Mouse (Mus musculus) CH12.LX (cell line): ENCODE measurements around the gene Gm43518. TPM values are rescaled to one million over a fixed set of nuclear protein-coding genes. Genes with fewer than 3 reads are reported as not detected.

Source experiments
- DNase-seq: peaks from one replicate; pipeline ENCODE4 v3.0.0-alpha.2; 2013; ENCODE audit errors: extremely low read depth
- H3K27ac ChIP-seq: 2 replicates; pipeline ENCODE4 v1.5.1; 2012; ENCODE audit warnings: low read depth, mild to moderate bottlenecking, control low read depth, moderate library complexity; ENCODE audit not compliant: insufficient read depth
- H3K27me3 ChIP-seq: replicated peaks from 2 replicates; pipeline ENCODE3; 2012; ENCODE audit warnings: inconsistent platforms
- H3K36me3 ChIP-seq, 2 experiments: replicated peaks in 1 of 2; 2 replicates each; pipeline versions ENCODE3 to v1.6.1; 2012; ENCODE audit warnings: inconsistent platforms in 1 of 2, low read length in 1 of 2, mild to moderate bottlenecking in 1 of 2, mixed read lengths in 1 of 2, moderate library complexity in 1 of 2; ENCODE audit not compliant: control insufficient read depth in 1 of 2, insufficient read depth in 1 of 2
- H3K4me1 ChIP-seq, 2 experiments: 2 replicates each; pipeline ENCODE4 v1.6.1; 2012; ENCODE audit warnings: inconsistent platforms in 1 of 2, moderate library complexity in 1 of 2; ENCODE audit not compliant: insufficient read depth in 2 of 2, control insufficient read depth in 1 of 2
- H3K4me2 ChIP-seq: 2 replicates; pipeline ENCODE4 v1.6.1; 2012; ENCODE audit warnings: low read depth, mild to moderate bottlenecking, control low read depth; ENCODE audit not compliant: poor library complexity, insufficient read depth, severe bottlenecking
- H3K4me3 ChIP-seq, 3 experiments: fragments of 150-350 bp in 1 of 3; sonication (generic) in 1 of 3; replicated peaks in 1 of 3; 2 replicates each; pipeline versions ENCODE3 to v1.5.1; 2011 to 2012; ENCODE audit warnings: low read depth in 2 of 3, low read length in 2 of 3, mild to moderate bottlenecking in 2 of 3, moderate library complexity in 2 of 3, control low read depth in 1 of 3, improper control_type of control experiment in 1 of 3, inconsistent platforms in 1 of 3, mixed read lengths in 1 of 3; ENCODE audit not compliant: poor library complexity in 1 of 3
- H3K79me2 ChIP-seq: replicated peaks from 2 replicates; pipeline ENCODE4 v1.6.1; 2012; ENCODE audit warnings: mild to moderate bottlenecking, moderate library complexity; ENCODE audit not compliant: control insufficient read depth, poor library complexity, insufficient read depth, severe bottlenecking; ENCODE audit errors: extremely low read depth
- H3K9ac ChIP-seq: 2 replicates; pipeline ENCODE4 v1.6.1; 2012; ENCODE audit warnings: low read depth, mild to moderate bottlenecking, control low read depth, moderate library complexity; ENCODE audit not compliant: insufficient read depth
- H3K9me3 ChIP-seq: replicated peaks from 2 replicates; pipeline ENCODE3; 2012; ENCODE audit warnings: low read length, inconsistent platforms, mixed read lengths
- BHLHE40 ChIP-seq: IDR thresholded peaks from 2 replicates; pipeline ENCODE4 v1.6.1; 2011; ENCODE audit warnings: mild to moderate bottlenecking, low read depth, low read length, improper control_type of control experiment
- CTCF ChIP-seq, 2 experiments: IDR thresholded peaks in 1 of 2; conservative IDR thresholded peaks in 1 of 2; 2 replicates each; pipeline ENCODE4 v1.5.1; 2011 to 2012; ENCODE audit warnings: low read depth in 2 of 2, low read length in 2 of 2, improper control_type of control experiment in 1 of 2, inconsistent platforms in 1 of 2, mild to moderate bottlenecking in 1 of 2, moderate library complexity in 1 of 2
- E2F4 ChIP-seq: IDR thresholded peaks from 2 replicates; pipeline ENCODE4 v1.6.1; 2011; ENCODE audit warnings: low read depth, low read length, improper control_type of control experiment; ENCODE audit not compliant: insufficient replicate concordance
- ELF1 ChIP-seq: IDR thresholded peaks from 2 replicates; pipeline ENCODE4 v1.6.1; 2014; ENCODE audit warnings: low read depth, mild to moderate bottlenecking, inconsistent platforms, low read length, improper control_type of control experiment
- IRF4 ChIP-seq: IDR thresholded peaks from 2 replicates; pipeline ENCODE4 v1.6.1; 2014; ENCODE audit warnings: low read depth, mild to moderate bottlenecking, inconsistent platforms, low read length, improper control_type of control experiment
- PAX5 ChIP-seq: IDR thresholded peaks from 2 replicates; pipeline ENCODE4 v1.6.1; 2012; ENCODE audit warnings: low read length, inconsistent platforms, mixed read lengths
- POLR2A ChIP-seq: IDR thresholded peaks from 2 replicates; pipeline ENCODE4 v1.6.1; 2011; ENCODE audit warnings: low read depth, mild to moderate bottlenecking, improper control_type of control experiment, low read length
- RAD21 ChIP-seq: IDR thresholded peaks from 2 replicates; pipeline ENCODE4 v1.6.1; 2011; ENCODE audit warnings: low read depth, mild to moderate bottlenecking, low read length, improper control_type of control experiment, moderate library complexity
- RCOR1 ChIP-seq: conservative IDR thresholded peaks from 2 replicates; pipeline ENCODE4 v1.6.1; 2012; ENCODE audit warnings: low read depth, mild to moderate bottlenecking, inconsistent platforms, low read length, improper control_type of control experiment
- SMC3 ChIP-seq: IDR thresholded peaks from 2 replicates; pipeline ENCODE4 v1.6.1; 2011; ENCODE audit warnings: low read depth, low read length, improper control_type of control experiment
- TCF12 ChIP-seq: IDR thresholded peaks from 2 replicates; pipeline ENCODE4 v1.6.1; 2014; ENCODE audit warnings: low read depth, mild to moderate bottlenecking, inconsistent platforms, low read length, improper control_type of control experiment
- UBTF ChIP-seq: IDR thresholded peaks from 2 replicates; pipeline ENCODE4 v1.6.1; 2012; ENCODE audit warnings: low read depth, mild to moderate bottlenecking, inconsistent platforms, low read length, improper control_type of control experiment, moderate library complexity
- ZC3H11A ChIP-seq: IDR thresholded peaks from 2 replicates; pipeline ENCODE4 v1.6.1; 2012; ENCODE audit warnings: low read depth, mild to moderate bottlenecking, inconsistent platforms, low read length, improper control_type of control experiment
- ZKSCAN1 ChIP-seq: IDR thresholded peaks from 2 replicates; pipeline ENCODE4 v1.6.1; 2012; ENCODE audit warnings: low read depth, inconsistent platforms, low read length, improper control_type of control experiment, borderline replicate concordance
- dilution Hi-C: fragments of 300-500 bp; cut with MboI; formaldehyde crosslinking; loops from 2 replicates; pipeline ENCODE4 v1.14.3; 2020; ENCODE audit warnings: low sequenced_read_pairs; ENCODE audit not compliant: extremely low pct_unique_long_range_greater_than_20kb, extremely low pct_ligation_motif_present
- in situ Hi-C: fragments of 300-500 bp; cut with MboI; formaldehyde crosslinking; loops from 3 replicates; pipeline ENCODE4 v1.14.3; 2019; ENCODE audit warnings: low sequenced_read_pairs, low pct_ligation_motif_present, low pct_unique_long_range_greater_than_20kb, mixed read lengths
- polyA plus RNA-seq: library from polyadenylated mRNA; unstranded; fragments of >175 nt; gene quantifications from 2 replicates; pipeline ENCODE4 v1.2.1, GENCODE M21; 2012; ENCODE audit warnings: low read depth; ENCODE audit not compliant: insufficient read length
- total RNA-seq, 2 experiments: library from RNA; depleted of rRNA; stranded (reverse); fragments of 300-350 nt in 1 of 2; fragments of >200 nt in 1 of 2; gene quantifications; 2 replicates each; pipeline ENCODE4 v1.2.3; 2012 to 2014

Gm43518 gene
- total and polyA plus RNA-seq, 3 experiments: 0.87 TPM; not detected in 2

DNA sequence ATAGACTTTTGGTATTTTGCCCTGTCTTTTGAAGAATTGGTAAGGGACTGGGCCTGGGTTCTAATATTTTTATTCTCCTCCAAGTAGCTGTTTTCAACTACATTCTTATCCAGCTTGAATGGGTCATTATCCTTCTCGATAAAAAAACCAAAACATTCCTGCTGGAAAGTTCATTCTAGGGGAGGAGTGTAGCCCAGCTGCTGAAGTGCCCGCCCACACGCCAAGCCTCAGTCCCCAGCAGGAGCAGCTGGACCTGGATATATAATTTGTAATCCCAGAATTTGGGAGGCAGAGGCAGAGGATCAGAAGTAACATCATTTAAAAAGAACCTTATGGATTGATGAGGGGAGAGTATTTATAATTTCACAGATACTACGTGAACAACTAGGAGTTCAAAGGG is 19.3 kb downstream of the Gm43518 start:
- no peaks in the 10 kb centered on the region for H3K9me3 ChIP-seq
- no peaks in the 10 kb centered on the region for H3K79me2 ChIP-seq
- H3K36me3 ChIP-seq: no peaks in the 10 kb centered on the region
- TF ChIP-seq RCOR1: no peak
- TF ChIP-seq ELF1: no peak
- TF ChIP-seq POLR2A: no peak
- TF ChIP-seq BHLHE40: no peak
- TF ChIP-seq PAX5: no peak
- TF ChIP-seq IRF4: no peak
- no peak for TF ChIP-seq ZKSCAN1
- TF ChIP-seq E2F4: no peak
- TF ChIP-seq, all 38 proteins: peak for 0
- Histone ChIP-seq H3K4me2 (no peak overlapping the region), H3K9ac (no peak overlapping the region), H3K27me3 (no peaks in the 10 kb centered on the region), H3K4me3 (no peak overlapping the region), H3K27ac (no peak overlapping the region), H3K4me1 (no peaks in the 10 kb centered on the region)
- dilution Hi-C loops: no loop called here
- no peak for DNase-seq
- in situ Hi-C loops: no loop called here

DNA sequence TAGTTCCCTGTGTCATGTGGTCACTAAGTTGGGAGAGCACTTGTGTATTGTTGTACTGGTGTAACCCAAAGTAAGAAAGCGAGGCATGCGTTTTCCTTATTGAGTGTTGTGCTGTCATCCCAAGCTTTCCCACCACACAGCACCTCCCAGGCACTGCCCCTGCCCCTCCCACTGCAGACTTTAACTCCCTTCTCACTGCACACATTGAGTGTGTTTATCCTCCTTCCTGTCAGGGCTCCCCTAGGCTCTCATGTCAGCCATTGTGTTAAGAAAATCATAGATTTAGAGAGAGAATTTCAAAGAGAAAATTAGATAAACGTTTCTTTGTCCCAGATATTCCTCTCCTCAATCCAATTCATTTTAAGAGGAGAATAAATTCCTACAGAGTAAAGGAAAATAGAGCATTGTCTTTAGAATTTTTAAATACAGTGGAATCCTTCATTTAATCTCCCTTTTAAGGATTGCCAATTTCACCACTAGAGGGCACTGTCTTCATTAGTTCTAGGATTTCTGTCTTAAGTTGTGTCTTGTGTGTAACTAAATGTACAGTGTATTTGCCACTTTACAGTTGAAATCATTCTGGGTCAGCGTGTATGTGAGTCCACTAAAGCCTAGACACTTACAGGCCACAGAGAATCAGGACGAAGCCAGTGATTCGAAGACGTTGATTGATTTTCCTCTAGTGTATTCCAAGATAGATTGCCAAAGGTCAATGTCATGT is 20.0 kb downstream of the Gm43518 start:
- Histone ChIP-seq H3K4me1 (no peaks in the 10 kb centered on the region), H3K4me2 (no peak overlapping the region), H3K79me2 (no peaks in the 10 kb centered on the region), H3K27me3 (no peaks in the 10 kb centered on the region), H3K9me3 (no peaks in the 10 kb centered on the region), H3K9ac (no peak overlapping the region), H3K27ac (no peak overlapping the region), H3K36me3 (no peaks in the 10 kb centered on the region), H3K4me3 (no peak overlapping the region)
- DNase-seq: peak; percentile 70
- TF ChIP-seq ZC3H11A (peak; percentile 92), CTCF (conservative IDR thresholded peaks at IDR 0.05 in 1 of 2, IDR thresholded peaks at IDR 0.05 in 1 of 2; ENCODE audit: low read depth in 2 of 2, low read length in 2 of 2) (peak; percentile 50 to 93), UBTF (no peak), RAD21 (peak; percentile 95), SMC3 (peak; percentile 97), TCF12 (no peak)
- dilution Hi-C loops: no loop called here
- in situ Hi-C loops: no loop called here
